Mouse (Mus musculus) embryonic facial prominence, embryonic 13.5 days (tissue): Measurements from ENCODE around the gene Anxa4. TPM values are rescaled to one million over a fixed set of nuclear protein-coding genes. Genes with fewer than 3 reads are reported as not detected.

Experiments used
- ATAC-seq: fragments of 200-750 bp; cut with Nextera tagmentation; 2 replicates; pipeline ENCODE4 v1.8.0; 2017; ENCODE audit warnings: low read depth; ENCODE audit not compliant: insufficient number of reproducible peaks, insufficient read depth, low FRiP score, low TSS enrichment
- H3K27ac ChIP-seq: fragments of 300-500 bp; sonication (generic); 2 replicates; pipeline ENCODE4 v1.5.1; 2015; ENCODE audit warnings: moderate library complexity, mild to moderate bottlenecking, inconsistent platforms
- H3K27me3 ChIP-seq: fragments of 300-500 bp; sonication (generic); 2 replicates; pipeline ENCODE4 v1.6.1; 2015; ENCODE audit warnings: mild to moderate bottlenecking, inconsistent platforms
- H3K36me3 ChIP-seq: fragments of 300-500 bp; sonication (generic); 2 replicates; pipeline ENCODE4 v1.6.1; 2015; ENCODE audit warnings: mild to moderate bottlenecking, inconsistent platforms
- H3K4me1 ChIP-seq: fragments of 300-500 bp; sonication (generic); 2 replicates; pipeline ENCODE4 v1.6.1; 2015; ENCODE audit warnings: inconsistent platforms
- H3K4me2 ChIP-seq: fragments of 300-500 bp; sonication (generic); 2 replicates; pipeline ENCODE4 v1.6.1; 2015; ENCODE audit warnings: moderate library complexity, mild to moderate bottlenecking, inconsistent platforms
- H3K4me3 ChIP-seq: fragments of 300-500 bp; sonication (generic); 2 replicates; pipeline ENCODE4 v1.5.1; 2015; ENCODE audit warnings: mild to moderate bottlenecking, inconsistent platforms
- H3K9ac ChIP-seq: fragments of 300-500 bp; sonication (generic); 2 replicates; pipeline ENCODE4 v1.6.1; 2015; ENCODE audit warnings: mild to moderate bottlenecking, inconsistent platforms
- H3K9me3 ChIP-seq: fragments of 300-500 bp; sonication (generic); 2 replicates; pipeline ENCODE4 v1.6.1; 2016; ENCODE audit warnings: inconsistent platforms
- WGBS: fragments of 180-500 bp; shearing (Covaris S2); methylation state at CpG from one replicate; pipeline ENCODE4 v1.1.7; 2015; ENCODE audit warnings: mixed read lengths; 5-methylcytosine and 5-hydroxymethylcytosine counted together
- polyA plus RNA-seq: library from polyadenylated mRNA; unstranded; fragments of >200 nt; fragmentation: Nextera tagmentation; extraction: Ambion mirVana; gene quantifications from 2 replicates; pipeline ENCODE4 v1.2.1, GENCODE M21; 2015

Gene Anxa4
- polyA plus RNA-seq, 1 experiment from 2014 or later = 32.5 TPM

DNA sequence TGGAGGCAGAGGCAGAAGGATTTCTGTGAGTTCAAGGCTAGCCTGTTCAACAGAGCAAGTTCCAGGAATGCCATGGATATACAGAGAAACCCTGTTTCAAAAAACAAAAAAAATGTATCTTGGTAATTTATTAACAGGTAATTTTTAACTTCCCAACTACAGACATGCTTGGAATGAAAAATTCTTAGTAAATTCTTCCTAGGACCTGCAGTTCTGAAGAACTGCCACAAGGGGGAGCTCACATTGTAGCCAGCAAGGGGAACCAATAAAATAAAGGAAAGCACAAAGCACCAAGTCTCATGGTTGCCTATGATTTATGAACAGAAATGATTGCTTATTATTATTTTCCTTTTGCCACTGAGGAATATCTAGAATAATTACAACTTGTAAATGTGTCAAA, 46.2 kb downstream of the Anxa4 start:
- no peaks in the 10 kb centered on the region for H3K9me3 ChIP-seq
- no peak overlapping the region for H3K4me3 ChIP-seq
- ATAC-seq = no peak
- no peaks in the 10 kb centered on the region for H3K4me1 ChIP-seq
- no peaks in the 10 kb centered on the region for H3K27me3 ChIP-seq
- H3K36me3 ChIP-seq = peaks cover 8% of the 10 kb centered on the region; the same call in 1 of the 2 replicates
- no peak overlapping the region for H3K9ac ChIP-seq
- no peak overlapping the region for H3K4me2 ChIP-seq
- H3K27ac ChIP-seq = no peak overlapping the region

DNA sequence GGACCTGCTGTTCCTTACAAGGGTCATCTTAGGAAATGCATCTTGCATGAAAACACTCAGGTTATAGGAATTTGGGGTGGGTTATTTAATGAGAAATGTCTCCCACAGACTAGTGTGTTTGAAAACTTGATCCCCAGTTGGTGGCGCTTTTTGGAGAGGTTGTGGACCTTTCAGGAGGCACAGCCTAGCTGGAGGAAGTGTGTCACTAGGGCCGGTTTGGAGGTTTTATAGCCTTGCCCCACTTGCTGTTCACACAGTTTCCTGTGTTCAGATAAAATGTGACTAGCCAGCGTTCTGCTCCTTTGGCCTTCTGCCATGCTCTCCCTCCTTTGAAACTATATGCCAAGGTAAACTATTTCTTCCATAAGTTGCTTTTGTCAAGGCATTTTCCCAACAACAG, 52.7 kb downstream of the Anxa4 start:
- no peaks in the 10 kb centered on the region for H3K9me3 ChIP-seq
- peaks cover 6% of the 10 kb centered on the region for H3K36me3 ChIP-seq
- no peaks in the 10 kb centered on the region for H3K4me1 ChIP-seq
- 38% methylated on average over 3 of the region's 3 CpGs for WGBS
- no peaks in the 10 kb centered on the region for H3K27me3 ChIP-seq
- no peak for ATAC-seq
- no peak overlapping the region for H3K4me3 ChIP-seq
- no peak overlapping the region for H3K27ac ChIP-seq
- H3K9ac ChIP-seq = no peak overlapping the region
- no peak overlapping the region for H3K4me2 ChIP-seq

DNA sequence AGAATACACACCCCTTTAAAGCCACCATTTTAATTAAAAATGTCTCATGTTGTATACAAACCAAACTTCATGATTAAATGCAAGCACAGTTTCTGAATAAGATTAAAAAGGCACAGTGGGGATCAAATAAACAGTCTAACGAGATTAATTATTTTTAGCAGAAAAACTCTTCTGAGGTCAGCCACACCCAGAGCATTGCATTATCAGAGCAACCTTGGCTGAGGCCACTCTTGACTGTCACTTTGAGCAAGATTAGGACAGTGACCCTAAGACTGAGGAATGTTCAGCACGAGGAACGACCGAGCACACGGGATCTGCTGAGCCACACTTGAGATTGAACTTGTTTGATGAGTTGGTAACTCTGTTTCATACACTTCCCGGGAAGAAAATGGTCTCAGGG, 56.6 kb downstream of the Anxa4 start:
- no peaks in the 10 kb centered on the region for H3K27me3 ChIP-seq
- H3K4me2 ChIP-seq = no peak overlapping the region
- ATAC-seq = no peak
- H3K27ac ChIP-seq = no peak overlapping the region
- peaks cover 13% of the 10 kb centered on the region for H3K4me1 ChIP-seq
- peaks cover 2% of the 10 kb centered on the region; the same call in 1 of the 2 replicates for H3K36me3 ChIP-seq
- no peak overlapping the region for H3K4me3 ChIP-seq
- no peak overlapping the region for H3K9ac ChIP-seq
- H3K9me3 ChIP-seq = no peaks in the 10 kb centered on the region
- 75% methylated on average over 6 of the region's 6 CpGs for WGBS

DNA sequence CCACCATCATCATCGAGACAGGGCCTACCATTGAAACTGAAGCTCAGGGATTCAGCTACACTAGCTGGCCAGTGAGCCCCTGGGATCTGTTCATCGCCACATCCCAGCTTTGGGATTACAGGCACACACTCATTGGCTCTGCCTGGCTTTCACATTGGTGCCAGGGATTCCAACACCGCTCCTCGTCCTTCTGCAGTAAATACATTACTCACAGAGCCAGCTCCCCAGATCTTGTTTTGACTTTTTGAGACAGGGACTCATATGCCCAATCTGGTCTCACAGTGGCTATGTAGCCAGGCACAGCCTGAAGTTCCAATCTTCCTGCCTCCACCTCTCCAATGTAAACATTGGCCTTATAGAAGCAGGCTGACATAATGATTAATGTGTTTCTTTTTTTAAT, 57.1 kb downstream of the Anxa4 start:
- Histone ChIP-seq H3K4me2 (no peak overlapping the region), H3K4me1 (peaks cover 15% of the 10 kb centered on the region), H3K27ac (no peak overlapping the region), H3K9me3 (no peaks in the 10 kb centered on the region), H3K9ac (no peak overlapping the region), H3K4me3 (no peak overlapping the region), H3K36me3 (no peaks in the 10 kb centered on the region), H3K27me3 (no peaks in the 10 kb centered on the region)
- ATAC-seq = no peak
- WGBS = 84% methylated on average over 4 of the region's 4 CpGs

DNA sequence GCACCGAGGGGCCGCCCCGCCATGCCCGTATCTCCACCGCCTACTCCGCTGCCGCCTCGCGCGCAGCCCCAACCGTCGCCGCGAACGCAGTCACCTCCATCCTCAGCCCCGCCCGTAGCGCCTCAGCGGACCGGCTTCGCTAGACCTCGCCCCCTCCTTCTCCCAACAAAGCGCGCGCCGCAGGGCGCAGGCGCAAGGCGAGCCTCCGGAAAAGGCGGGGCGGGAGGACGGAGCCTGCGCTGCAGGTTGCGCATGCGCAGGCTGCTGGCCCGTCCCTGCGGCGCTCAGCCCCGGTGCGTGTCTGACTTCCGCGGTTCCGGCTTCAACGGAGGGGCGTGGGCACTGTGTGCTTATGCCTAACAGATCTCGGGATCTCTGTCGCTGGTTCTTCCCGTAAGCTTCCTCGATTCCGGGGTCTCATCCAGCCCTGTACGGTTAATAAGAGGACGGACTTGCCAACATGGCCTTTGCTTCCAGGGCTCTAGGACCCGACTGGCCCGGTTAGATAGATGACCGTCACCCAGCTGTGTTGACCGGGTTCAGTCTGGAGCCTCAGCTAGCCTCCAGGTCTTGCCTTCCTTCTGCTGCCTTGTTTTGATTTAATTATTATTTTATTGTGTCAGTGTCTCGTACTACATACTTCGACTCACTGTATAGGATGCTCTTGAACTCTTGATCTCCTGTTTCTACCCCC, 60.1 kb downstream of the Anxa4 start, which contains the start of gene Gmcl1:
Gene Gmcl1 (minus strand): TSS at position 201 of the 694 bp plus-strand sequence.
- Histone ChIP-seq H3K4me1 (peaks cover 23% of the 10 kb centered on the region), H3K4me3 (peak within 1 kb of the TSS; percentile 72), H3K27ac (peak within 1 kb of the TSS; percentile 69), H3K27me3 (no peaks in the 10 kb centered on the region), H3K4me2 (peak within 1 kb of the TSS; percentile 96), H3K9ac (peak within 1 kb of the TSS; percentile 93), H3K9me3 (no peaks in the 10 kb centered on the region), H3K36me3 (no peaks in the 10 kb centered on the region)
- under 1% methylated on average over 58 of the region's 59 CpGs for WGBS
- peak; percentile 91 for ATAC-seq

DNA sequence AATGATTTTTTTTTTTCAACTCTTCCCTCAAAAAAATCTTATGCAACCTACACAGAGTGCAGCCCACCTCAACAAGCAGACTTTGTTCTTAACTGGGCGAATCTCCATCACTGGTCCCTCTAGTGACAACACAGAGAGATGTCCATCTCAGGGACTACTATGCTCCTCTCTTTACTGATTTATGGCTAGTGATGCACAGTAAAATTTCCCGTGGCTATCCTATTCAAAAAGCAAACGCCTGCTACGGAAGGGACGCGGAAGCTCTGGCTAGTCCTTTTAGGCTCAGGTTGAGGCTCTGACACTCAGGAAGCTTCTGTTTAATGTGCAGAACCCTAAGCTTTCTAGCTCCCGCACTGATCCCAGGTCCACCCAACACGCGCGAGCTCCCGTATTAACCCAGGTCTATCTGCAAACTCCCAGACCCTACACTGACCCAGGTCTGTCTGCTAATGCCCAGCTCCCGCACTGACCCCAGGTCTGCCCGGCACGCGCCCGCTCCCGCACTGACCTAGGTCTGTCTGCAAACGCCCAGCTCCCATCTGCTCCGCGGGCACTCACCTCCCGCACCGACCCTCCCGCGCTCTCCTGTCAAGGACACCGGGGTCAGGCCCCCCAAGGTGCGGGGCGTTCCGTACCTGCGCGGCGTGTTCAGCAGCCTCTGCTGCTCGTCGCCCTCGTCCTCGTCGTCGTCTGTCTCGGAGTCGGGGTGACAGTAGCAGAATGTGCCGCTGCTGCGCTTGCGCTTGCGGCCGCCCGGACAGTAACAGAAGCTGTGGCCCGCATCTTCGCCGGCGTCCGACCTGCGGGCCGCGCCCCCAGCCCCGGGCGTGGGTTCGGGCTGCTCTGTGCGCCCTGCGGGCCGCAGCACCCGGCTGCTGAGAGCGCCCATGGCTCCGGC, 60.9 kb downstream of the Anxa4 start:
- H3K4me2 ChIP-seq = peak overlapping the region; percentile 96
- peak overlapping the region; percentile 93 for H3K9ac ChIP-seq
- peak overlapping the region; percentile 52 for H3K27ac ChIP-seq
- under 1% methylated on average over 62 of the region's 62 CpGs for WGBS
- H3K27me3 ChIP-seq = no peaks in the 10 kb centered on the region
- peak; percentile 60 for ATAC-seq
- H3K36me3 ChIP-seq = peaks cover 3% of the 10 kb centered on the region; the same call in 1 of the 2 replicates
- H3K4me1 ChIP-seq = peaks cover 23% of the 10 kb centered on the region
- peak overlapping the region; percentile 72 for H3K4me3 ChIP-seq
- no peaks in the 10 kb centered on the region for H3K9me3 ChIP-seq

DNA sequence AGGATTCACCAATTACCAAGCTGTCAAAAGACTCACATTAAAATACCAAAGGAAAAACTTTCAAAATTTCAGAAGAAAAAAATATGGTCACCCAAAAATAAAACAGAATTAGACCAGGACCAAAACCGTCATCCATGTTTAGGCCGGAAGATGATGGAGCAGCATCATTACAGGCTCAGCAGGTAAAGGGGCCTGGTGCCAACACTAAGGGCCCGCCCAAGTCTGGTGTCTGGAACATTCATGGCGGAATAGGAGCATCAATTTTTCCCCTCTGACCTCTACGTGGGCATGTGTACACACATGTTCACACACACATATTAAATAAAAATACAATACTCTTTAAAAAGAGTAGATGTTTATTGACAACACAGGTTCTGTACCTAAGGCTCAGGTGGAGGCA, 64.7 kb downstream of the Anxa4 start:
- Histone ChIP-seq H3K27ac (no peak overlapping the region), H3K27me3 (no peaks in the 10 kb centered on the region), H3K36me3 (peaks cover 13% of the 10 kb centered on the region), H3K4me1 (peaks cover 16% of the 10 kb centered on the region), H3K9me3 (no peaks in the 10 kb centered on the region), H3K9ac (no peak overlapping the region), H3K4me3 (no peak overlapping the region), H3K4me2 (no peak overlapping the region)
- ATAC-seq = no peak
- 90% methylated on average over 5 of the region's 5 CpGs for WGBS

DNA sequence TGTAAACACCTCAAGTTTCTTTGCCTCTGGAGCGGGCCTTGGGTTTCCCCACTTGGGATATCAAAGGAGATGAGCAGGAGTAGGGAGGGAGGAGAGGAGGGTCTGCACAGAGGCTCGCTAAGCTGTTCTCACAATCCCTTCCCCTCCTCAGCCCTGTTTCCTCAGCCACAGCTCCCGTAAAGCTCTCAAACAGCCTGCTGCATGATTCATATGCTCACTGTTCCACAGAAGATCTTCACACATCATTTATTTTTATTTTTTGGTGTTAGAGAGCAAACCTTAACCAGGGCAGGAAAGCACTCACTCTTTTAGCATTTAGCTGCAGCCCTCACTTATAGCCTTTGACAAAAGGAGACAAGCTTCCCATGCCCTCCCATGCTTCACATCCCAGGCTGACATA, 71.4 kb downstream of the Anxa4 start:
- Histone ChIP-seq H3K4me1 (no peaks in the 10 kb centered on the region), H3K27me3 (no peaks in the 10 kb centered on the region), H3K27ac (no peak overlapping the region), H3K4me3 (no peak overlapping the region), H3K9me3 (no peaks in the 10 kb centered on the region), H3K9ac (no peak overlapping the region), H3K4me2 (no peak overlapping the region), H3K36me3 (peaks cover 44% of the 10 kb centered on the region)
- 85% methylated on average over 3 of the region's 3 CpGs for WGBS
- no peak for ATAC-seq

DNA sequence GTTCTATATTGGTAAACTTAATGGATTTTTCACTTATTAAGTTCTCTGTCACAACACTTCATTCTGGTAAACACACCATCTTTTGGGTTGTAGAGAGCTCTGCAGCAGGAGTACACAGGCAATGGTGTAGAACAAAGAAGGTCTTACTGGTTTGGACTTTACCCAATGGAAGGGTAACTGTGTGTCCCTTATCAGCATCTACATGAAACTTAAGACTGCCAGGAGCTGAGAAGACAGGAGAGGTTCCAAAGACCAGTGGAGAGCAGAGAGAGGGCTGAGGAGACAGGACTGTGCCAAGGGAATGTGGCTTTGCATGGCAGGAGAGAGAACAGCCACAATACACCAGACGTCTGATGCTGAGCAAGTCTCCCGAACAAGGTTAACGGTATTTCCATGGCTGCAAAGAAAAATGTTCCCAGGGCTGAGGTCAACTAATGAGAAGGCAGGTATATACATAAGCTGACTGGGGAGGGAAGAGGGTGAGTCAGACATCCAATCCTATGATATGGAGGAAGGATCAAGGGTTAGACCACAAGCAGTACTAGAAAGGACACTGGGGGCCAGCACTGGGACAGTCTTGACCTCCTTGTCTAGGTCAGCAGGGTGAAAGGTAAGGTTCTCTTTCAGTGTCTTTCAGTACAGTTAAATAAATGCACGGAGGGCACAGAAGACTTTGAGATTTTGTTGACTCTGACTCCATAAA, 85.2 kb downstream of the Anxa4 start:
- no peak for ATAC-seq
- H3K4me1 ChIP-seq = no peaks in the 10 kb centered on the region
- peaks cover 71% of the 10 kb centered on the region for H3K36me3 ChIP-seq
- H3K27me3 ChIP-seq = no peaks in the 10 kb centered on the region
- H3K9me3 ChIP-seq = no peaks in the 10 kb centered on the region
- no peak overlapping the region for H3K4me3 ChIP-seq
- WGBS = 84% methylated on average over 4 of the region's 4 CpGs
- H3K4me2 ChIP-seq = no peak overlapping the region
- H3K9ac ChIP-seq = no peak overlapping the region
- H3K27ac ChIP-seq = no peak overlapping the region

DNA sequence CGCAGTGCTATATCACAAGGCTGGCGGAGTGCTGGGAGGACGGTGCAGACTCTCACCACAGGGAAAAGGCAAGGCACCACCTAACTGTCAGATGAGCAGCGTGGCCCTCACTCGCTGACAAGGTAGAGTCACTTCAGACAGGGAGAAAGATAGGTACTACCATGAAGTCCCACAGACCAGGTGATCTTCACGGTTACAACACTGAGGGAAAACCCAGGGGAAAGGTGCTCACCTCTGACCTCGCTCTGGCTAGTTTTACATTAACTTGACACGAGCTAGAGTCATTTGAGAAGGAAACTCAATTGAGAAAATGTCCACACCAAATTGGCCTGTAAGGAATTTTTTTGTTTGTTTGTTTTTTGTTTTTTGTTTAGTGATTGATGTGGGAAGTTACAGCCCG, 90.8 kb downstream of the Anxa4 start:
- Histone ChIP-seq H3K4me2 (no peak overlapping the region), H3K9ac (no peak overlapping the region), H3K27ac (no peak overlapping the region), H3K9me3 (no peaks in the 10 kb centered on the region), H3K4me3 (no peak overlapping the region), H3K27me3 (no peaks in the 10 kb centered on the region), H3K4me1 (no peaks in the 10 kb centered on the region), H3K36me3 (peaks cover 86% of the 10 kb centered on the region)
- ATAC-seq = no peak
- 90% methylated on average over 9 of the region's 9 CpGs for WGBS

DNA sequence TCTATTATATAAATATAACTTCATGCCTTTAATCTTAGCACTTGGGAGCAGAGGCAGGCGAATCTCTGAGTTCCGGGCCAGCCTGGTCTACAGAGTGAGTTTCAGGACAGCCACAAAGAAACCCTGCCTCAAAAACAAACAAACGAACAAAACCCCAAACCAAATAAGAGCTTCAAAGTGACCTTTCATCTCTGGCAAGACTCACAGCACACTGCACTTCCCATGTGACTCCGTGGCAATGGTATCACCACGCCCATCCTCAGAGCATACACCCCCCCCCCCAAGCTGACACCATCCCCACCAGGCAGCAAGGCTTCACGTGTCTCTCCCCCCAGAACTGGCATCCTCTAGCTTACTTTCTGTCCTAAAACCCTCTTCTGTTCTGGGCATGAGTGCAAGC, 95.5 kb downstream of the Anxa4 start:
- 82% methylated on average over 6 of the region's 6 CpGs for WGBS
- peaks cover 83% of the 10 kb centered on the region for H3K36me3 ChIP-seq

More for the DNA sequence above, 95.5 kb downstream of the Anxa4 start:
- Histone ChIP-seq H3K4me3 (no peak overlapping the region), H3K27me3 (no peaks in the 10 kb centered on the region), H3K4me1 (no peaks in the 10 kb centered on the region), H3K9me3 (no peaks in the 10 kb centered on the region), H3K4me2 (no peak overlapping the region), H3K27ac (no peak overlapping the region), H3K9ac (no peak overlapping the region)
- no peak for ATAC-seq
